Comparison of ENCODE assay signal across 9 mouse cellular contexts in the genomic region with DNA sequence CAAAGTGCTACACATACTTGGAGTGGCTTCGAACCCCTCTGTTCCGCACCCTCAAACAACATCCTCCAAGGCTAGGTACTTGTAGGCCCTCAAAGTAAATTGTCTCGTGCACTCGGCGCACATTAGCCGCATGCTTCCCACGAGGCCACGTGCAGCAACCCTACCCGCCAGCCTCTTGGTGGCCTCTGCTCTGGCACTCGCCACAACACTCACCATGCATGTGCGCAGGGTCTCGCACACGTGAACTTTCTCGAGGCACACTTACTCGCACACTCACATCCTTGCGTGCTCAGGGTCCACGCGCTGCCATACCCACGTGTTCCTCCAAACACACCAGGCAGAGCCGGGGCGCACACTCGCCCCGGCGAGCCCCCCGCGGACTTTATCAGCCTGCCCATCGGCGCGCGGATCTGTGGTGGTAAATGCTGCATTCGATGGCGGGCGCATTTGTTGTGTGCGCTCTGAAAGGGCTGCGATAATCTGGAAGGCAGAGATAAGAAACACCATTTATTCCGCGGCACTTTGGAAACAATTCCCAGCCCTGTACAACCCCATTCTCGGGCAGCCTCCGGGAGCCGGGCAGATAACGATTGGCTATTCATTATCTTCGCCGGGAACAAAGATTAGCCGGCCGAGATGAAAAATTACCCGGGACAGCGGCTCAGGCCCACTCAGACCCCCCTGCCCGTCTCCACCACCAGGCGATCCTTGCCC. TPM values are rescaled to one million over a fixed set of nuclear protein-coding genes. Genes with fewer than 3 reads are reported as not detected.
DNase-seq lines count a peak whose midpoint lies in the region; ATAC-seq and TF ChIP-seq lines count a peak whose summit lies in the region.
"Had no signal": no experiment of that assay in that cellular context is flagged by ENCODE, and none has a peak within 500 bp of the region (broad histone marks: within the 10 kb centered on the region; RNA-seq: fewer than 3 reads in every experiment).

No protein-coding gene starts in this region.

- no peak for ATAC-seq in forebrain, embryonic 11.5 days (replicated peaks; ENCODE audit: low FRiP score)
- ATAC-seq in limb, embryonic 11.5 days (ENCODE audit: insufficient number of reproducible peaks, low FRiP score, low TSS enrichment, low read depth): no peak
- peak; percentile 9; the same call in 1 of the 2 replicates for ATAC-seq in midbrain, embryonic 13.5 days

- H3K9me3 ChIP-seq in forebrain, embryonic 11.5 days (ENCODE audit: control insufficient read depth, low read length): no peaks in the 10 kb centered on the region
- H3K9me3 ChIP-seq in limb, embryonic 11.5 days (ENCODE audit: control insufficient read depth, low read length): no peaks in the 10 kb centered on the region
- H3K9me3 ChIP-seq in midbrain, embryonic 13.5 days: no peaks in the 10 kb centered on the region

- TF ChIP-seq POLR2A in cerebellum, adult 2 months (IDR thresholded peaks at IDR 0.05; ENCODE audit: borderline replicate concordance, insufficient read depth, low read length): no peak

- peaks cover 9% of the 10 kb centered on the region; the same call in 1 of the 2 replicates for H3K27me3 ChIP-seq in cerebellum, adult 2 months (ENCODE audit: control insufficient read depth, insufficient read depth, low read length)
- peaks cover 78% of the 10 kb centered on the region for H3K27me3 ChIP-seq in forebrain, embryonic 11.5 days (ENCODE audit: control insufficient read depth, insufficient read depth, low read length)
- peaks cover 76% of the 10 kb centered on the region for H3K27me3 ChIP-seq in limb, embryonic 11.5 days (ENCODE audit: control insufficient read depth, insufficient read depth, low read length)
- peaks cover 95% of the 10 kb centered on the region for H3K27me3 ChIP-seq in midbrain, embryonic 13.5 days

- peak overlapping the region; percentile 62 for H3K4me3 ChIP-seq in cerebellum, adult 2 months (replicated peaks; ENCODE audit: insufficient read depth, low read depth, low read length)
- H3K4me3 ChIP-seq in forebrain, embryonic 11.5 days (ENCODE audit: low read depth, low read length): peak overlapping the region; percentile 18; the same call in 1 of the 2 replicates
- H3K4me3 ChIP-seq in limb, embryonic 11.5 days (ENCODE audit: low read depth, low read length): 0 out of 2 replicates have a peak overlapping the region, but pooled peaks have one; percentile 5
- peak overlapping the region; percentile 43 for H3K4me3 ChIP-seq in midbrain, embryonic 13.5 days (replicated peaks)
- H3K4me3 ChIP-seq: myocyte had no signal

- H3K4me1 ChIP-seq in cerebellum, adult 2 months (ENCODE audit: control insufficient read depth, insufficient read depth, low read length): no peaks in the 10 kb centered on the region
- peaks cover 17% of the 10 kb centered on the region for H3K4me1 ChIP-seq in forebrain, embryonic 11.5 days (replicated peaks; ENCODE audit: control insufficient read depth, insufficient read depth, low read length)
- H3K4me1 ChIP-seq in limb, embryonic 11.5 days (ENCODE audit: control insufficient read depth, insufficient read depth, low read length): peaks cover 12% of the 10 kb centered on the region; the same call in 1 of the 2 replicates
- peaks cover 29% of the 10 kb centered on the region for H3K4me1 ChIP-seq in midbrain, embryonic 13.5 days (replicated peaks)

- WGBS in cerebellum, adult 2 months: 24% methylated on average over 49 of the region's 49 CpGs
- WGBS in forebrain, embryonic 11.5 days: under 1% methylated on average over 49 of the region's 49 CpGs
- WGBS in limb, embryonic 11.5 days: 1% methylated on average over 49 of the region's 49 CpGs
- 2% methylated on average over 49 of the region's 49 CpGs for whole genome bisulfite sequencing in midbrain, embryonic 13.5 days

- DNase-seq in cerebellum, adult 2 months: no peak
- no peak for DNase-seq in cerebellum, adult 8-10 months
- DNase-seq in forebrain, embryonic 11.5 days (ENCODE audit: low spot score): peak; percentile 72
- peak; percentile 59 for DNase-seq in limb, embryonic 11.5 days (ENCODE audit: low spot score)
- DNase-seq in right cerebral cortex, postnatal 14 days: no peak
- DNase-seq in cerebellum, adult 9-10 months: no peak
- DNase-seq in thymus, adult 18-20 months: no peak

- H3K27ac ChIP-seq in cerebellum, adult 2 months (ENCODE audit: insufficient read depth, low read length): no peak overlapping the region
- no peak overlapping the region for H3K27ac ChIP-seq in forebrain, embryonic 11.5 days (ENCODE audit: low read depth, low read length)
- no peak overlapping the region for H3K27ac ChIP-seq in limb, embryonic 11.5 days (replicated peaks; ENCODE audit: low read depth, low read length)
- H3K27ac ChIP-seq in midbrain, embryonic 13.5 days: peak overlapping the region; percentile 79

- no peak overlapping the region for H3K9ac ChIP-seq in forebrain, embryonic 11.5 days (ENCODE audit: low read length)
- H3K9ac ChIP-seq in limb, embryonic 11.5 days (ENCODE audit: low read length): no peak overlapping the region
- H3K9ac ChIP-seq in midbrain, embryonic 13.5 days (replicated peaks): no peak overlapping the region

- no peak for TF ChIP-seq CTCF in cerebellum, adult 2 months (IDR thresholded peaks at IDR 0.05; ENCODE audit: borderline replicate concordance, insufficient read depth, low read depth, low read length)

- H3K36me3 ChIP-seq in forebrain, embryonic 11.5 days (ENCODE audit: control insufficient read depth, insufficient read depth, low read length): no peaks in the 10 kb centered on the region
- no peaks in the 10 kb centered on the region for H3K36me3 ChIP-seq in limb, embryonic 11.5 days (ENCODE audit: control insufficient read depth, insufficient read depth, low read length)
- H3K36me3 ChIP-seq in midbrain, embryonic 13.5 days: no peaks in the 10 kb centered on the region

- peak overlapping the region; percentile 31 for H3K4me2 ChIP-seq in forebrain, embryonic 11.5 days (ENCODE audit: low read depth, low read length, severe bottlenecking)
- peak overlapping the region; percentile 76; the same call in 1 of the 2 replicates for H3K4me2 ChIP-seq in limb, embryonic 11.5 days (ENCODE audit: low read depth, severe bottlenecking)
- H3K4me2 ChIP-seq in midbrain, embryonic 13.5 days (replicated peaks): peak overlapping the region; percentile 65

RNA-seq across cellular contexts. Expression of a gene that starts 3.2 kb away (rescaled TPM):
- polyA plus RNA-seq in cerebellum, adult 2 months (2012; rRNA removed): 6.4 and 6.6 TPM in 2 replicates
- polyA plus RNA-seq in forebrain, embryonic 11.5 days (2014; fragmentation: Nextera tagmentation; extraction: Ambion mirVana): 6.3 and 7.9 TPM in 2 replicates
- 1.9 and 4.0 TPM in 2 replicates for polyA plus RNA-seq in limb, embryonic 11.5 days (2014; fragmentation: Nextera tagmentation; extraction: Ambion mirVana)
- polyA plus RNA-seq in midbrain, embryonic 13.5 days (2015; fragmentation: Nextera tagmentation; extraction: Ambion mirVana): 25.7 and 38.1 TPM in 2 replicates

RNA-seq across cellular contexts. Expression of a gene that starts 31.6 kb away (rescaled TPM):
- not detected in 2 replicates for polyA plus RNA-seq in cerebellum, adult 2 months (2012; rRNA removed)
- polyA plus RNA-seq in forebrain, embryonic 11.5 days (2014; fragmentation: Nextera tagmentation; extraction: Ambion mirVana): not detected in 2 replicates
- polyA plus RNA-seq in limb, embryonic 11.5 days (2014; fragmentation: Nextera tagmentation; extraction: Ambion mirVana): not detected in 2 replicates
- polyA plus RNA-seq in midbrain, embryonic 13.5 days (2015; fragmentation: Nextera tagmentation; extraction: Ambion mirVana): not detected in 2 replicates
- polyA plus RNA-seq: myocyte had no signal

Comparison
In these comparisons a context has a peak if more than half of its experiments do, and no peak if none do; other contexts are left out.
1. DNase-seq: peak in forebrain, embryonic 11.5 days (single experiment) and limb, embryonic 11.5 days (single experiment); none in cerebellum, adult 2 months (0 of 2), cerebellum, adult 8-10 months (single experiment), right cerebral cortex, postnatal 14 days (single experiment), cerebellum, adult 9-10 months (single experiment) and thymus, adult 18-20 months (0 of 2).
2. H3K4me3 ChIP-seq: peak in every context shown above with its lines; median percentile 62 in cerebellum, adult 2 months; 43 in midbrain, embryonic 13.5 days; 18 in forebrain, embryonic 11.5 days; 5 in limb, embryonic 11.5 days.
3. Peak in every context shown above with its lines, with median percentiles within 50 percentile points of each other: H3K4me2 ChIP-seq.